Mouse (Mus musculus): ENCODE measurements around the gene Chst11. TPM values are rescaled to one million over a fixed set of nuclear protein-coding genes. Genes with fewer than 3 reads are reported as not detected.

Chst11 gene
- polyA plus RNA-seq, 1 experiment from 2014 or later = 4.4 TPM

- Histone ChIP-seq H3K36me3 (ENCODE audit: control insufficient read depth, insufficient read depth, low read length) (no peaks in the 10 kb centered on the region), H3K9me3 (ENCODE audit: control insufficient read depth, low read length) (no peaks in the 10 kb centered on the region), H3K27me3 (replicated peaks; ENCODE audit: control insufficient read depth, insufficient read depth, low read length) (peaks cover 10% of the 10 kb centered on the region), H3K27ac (replicated peaks; ENCODE audit: low read depth, low read length) (peak overlapping the region; percentile 88), H3K4me3 (ENCODE audit: low read depth, low read length) (peak overlapping the region; percentile 84), H3K9ac (ENCODE audit: low read depth, low read length) (peak overlapping the region; percentile 79), H3K4me2 (ENCODE audit: low read depth, low read length) (peak overlapping the region; percentile 91), H3K4me1 (ENCODE audit: control insufficient read depth, insufficient read depth, low read length) (peaks cover 23% of the 10 kb centered on the region)
- ATAC-seq (ENCODE audit: low read depth) (no peak), DNase-seq (ENCODE audit: low spot score) (peak; percentile 74)
- under 1% methylated on average over 21 of the region's 32 CpGs for whole genome bisulfite sequencing
Measured at GRCm38 (mm10) chr10:82985700-82986131, 418 bp downstream of the Chst11 start.

GRCm38 (mm10) chr10:82986251-82986992, 1.1 kb downstream of the Chst11 start:
- H3K27me3 ChIP-seq (replicated peaks; ENCODE audit: control insufficient read depth, insufficient read depth, low read length) = peaks cover 10% of the 10 kb centered on the region
- H3K4me1 ChIP-seq (ENCODE audit: control insufficient read depth, insufficient read depth, low read length) = peaks cover 27% of the 10 kb centered on the region
- peak; percentile 45 for DNase-seq (ENCODE audit: low spot score)
- no peaks in the 10 kb centered on the region for H3K9me3 ChIP-seq (ENCODE audit: control insufficient read depth, low read length)
- peak overlapping the region; percentile 91 for H3K4me2 ChIP-seq (ENCODE audit: low read depth, low read length)
- no peak for ATAC-seq (ENCODE audit: low read depth)
- H3K36me3 ChIP-seq (ENCODE audit: control insufficient read depth, insufficient read depth, low read length) = no peaks in the 10 kb centered on the region
- H3K27ac ChIP-seq (replicated peaks; ENCODE audit: low read depth, low read length) = peak overlapping the region; percentile 88
- 2% methylated on average over 20 of the region's 21 CpGs for WGBS
- peak overlapping the region; percentile 84 for H3K4me3 ChIP-seq (ENCODE audit: low read depth, low read length)
- H3K9ac ChIP-seq (ENCODE audit: low read depth, low read length) = peak overlapping the region; percentile 79

DNA sequence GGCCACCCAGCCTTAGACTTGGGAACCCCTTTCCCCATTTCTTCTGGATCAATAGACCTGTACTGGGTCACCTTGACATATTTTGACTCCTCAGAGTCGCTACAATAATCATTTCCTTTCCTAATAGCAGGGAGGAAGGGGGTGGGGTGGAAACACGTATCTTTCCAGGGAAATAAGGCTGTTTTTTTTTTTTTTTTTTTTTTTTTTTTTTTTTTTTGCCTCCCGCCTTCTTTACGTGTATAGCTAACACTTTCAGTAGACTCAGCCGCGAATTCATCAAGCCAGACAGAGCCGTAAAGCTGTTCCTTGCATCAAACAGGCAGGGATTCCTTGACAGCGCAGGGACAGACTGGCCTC, 1.7 kb downstream of the Chst11 start:
- peaks cover 10% of the 10 kb centered on the region for H3K27me3 ChIP-seq (replicated peaks; ENCODE audit: control insufficient read depth, insufficient read depth, low read length)
- H3K9ac ChIP-seq (ENCODE audit: low read depth, low read length) = peak overlapping the region; percentile 79
- no peak for DNase-seq (ENCODE audit: low spot score)
- H3K4me3 ChIP-seq (ENCODE audit: low read depth, low read length) = peak overlapping the region; percentile 84
- peak overlapping the region; percentile 91 for H3K4me2 ChIP-seq (ENCODE audit: low read depth, low read length)
- H3K4me1 ChIP-seq (ENCODE audit: control insufficient read depth, insufficient read depth, low read length) = peaks cover 28% of the 10 kb centered on the region
- no peak overlapping the region; the same call in 1 of the 2 replicates for H3K27ac ChIP-seq (replicated peaks; ENCODE audit: low read depth, low read length)
- no peak for ATAC-seq (ENCODE audit: low read depth)
- 13% methylated on average over 8 of the region's 8 CpGs for WGBS
- H3K9me3 ChIP-seq (ENCODE audit: control insufficient read depth, low read length) = no peaks in the 10 kb centered on the region
- no peaks in the 10 kb centered on the region for H3K36me3 ChIP-seq (ENCODE audit: control insufficient read depth, insufficient read depth, low read length)

DNA sequence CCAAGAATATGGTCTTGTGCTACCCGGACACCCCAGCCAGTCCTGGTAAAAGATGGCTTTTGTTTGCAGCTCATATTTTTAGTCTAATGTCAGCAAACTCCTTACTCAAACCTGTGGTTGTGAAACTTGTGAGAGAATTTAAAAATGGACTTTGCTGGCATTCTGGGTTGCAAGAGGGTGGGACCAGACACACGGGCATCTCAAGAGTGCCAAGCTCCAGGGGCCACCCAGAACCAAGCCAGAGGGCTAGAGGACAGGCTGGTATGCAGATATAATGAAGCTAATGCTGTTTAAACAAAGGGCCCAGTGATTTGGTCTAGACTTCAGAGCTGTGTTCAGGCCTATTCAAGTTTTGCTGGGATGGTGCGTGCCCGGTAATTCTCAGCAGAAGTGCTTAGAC, 2.1 kb downstream of the Chst11 start:
- H3K9ac ChIP-seq (ENCODE audit: low read depth, low read length) = peak overlapping the region; percentile 79
- peak overlapping the region; percentile 84 for H3K4me3 ChIP-seq (ENCODE audit: low read depth, low read length)
- H3K36me3 ChIP-seq (ENCODE audit: control insufficient read depth, insufficient read depth, low read length) = no peaks in the 10 kb centered on the region
- H3K27ac ChIP-seq (replicated peaks; ENCODE audit: low read depth, low read length) = no peak overlapping the region; the same call in 1 of the 2 replicates
- no peaks in the 10 kb centered on the region for H3K9me3 ChIP-seq (ENCODE audit: control insufficient read depth, low read length)
- 41% methylated on average over 4 of the region's 4 CpGs for WGBS
- H3K27me3 ChIP-seq (replicated peaks; ENCODE audit: control insufficient read depth, insufficient read depth, low read length) = peaks cover 10% of the 10 kb centered on the region
- DNase-seq (ENCODE audit: low spot score) (peak; percentile 25), ATAC-seq (ENCODE audit: low read depth) (no peak)
- peak overlapping the region; percentile 91 for H3K4me2 ChIP-seq (ENCODE audit: low read depth, low read length)
- H3K4me1 ChIP-seq (ENCODE audit: control insufficient read depth, insufficient read depth, low read length) = peaks cover 33% of the 10 kb centered on the region

DNA sequence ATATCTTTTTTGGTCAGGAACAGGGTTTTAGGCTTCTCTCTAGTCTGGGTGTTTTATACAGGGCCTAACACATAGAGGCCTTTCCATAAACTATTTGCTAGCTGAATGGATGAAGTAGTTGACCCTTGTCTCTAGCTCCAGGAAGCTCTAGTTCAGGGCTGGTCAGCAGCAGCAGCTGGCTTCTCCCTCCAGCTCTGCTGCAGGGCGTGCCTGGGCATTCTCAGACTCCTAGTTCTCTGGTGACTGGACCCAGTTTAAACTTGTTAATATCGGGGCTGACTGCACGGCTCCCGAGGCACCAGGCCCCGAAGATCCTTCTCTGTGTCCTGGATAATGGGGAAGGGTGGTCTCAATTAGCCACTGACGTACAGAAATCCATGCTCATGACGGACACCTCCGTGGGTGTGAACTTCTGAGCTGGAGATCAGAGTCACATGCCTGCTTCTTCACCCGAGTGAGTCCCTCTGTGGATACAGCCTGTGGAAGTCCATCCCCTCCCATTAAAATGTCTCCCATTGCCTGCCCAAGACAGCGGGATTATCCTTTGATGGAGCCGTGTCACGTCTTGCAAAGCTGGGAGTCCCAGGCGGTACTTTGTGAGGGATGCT, 4.2 kb downstream of the Chst11 start:
- no peak for ATAC-seq (ENCODE audit: low read depth)
- Histone ChIP-seq H3K9ac (ENCODE audit: low read depth, low read length) (no peak overlapping the region), H3K4me1 (ENCODE audit: control insufficient read depth, insufficient read depth, low read length) (peaks cover 46% of the 10 kb centered on the region), H3K27me3 (replicated peaks; ENCODE audit: control insufficient read depth, insufficient read depth, low read length) (no peaks in the 10 kb centered on the region), H3K4me3 (ENCODE audit: low read depth, low read length) (no peak overlapping the region; the same call in 1 of the 2 replicates), H3K4me2 (ENCODE audit: low read depth, low read length) (peak overlapping the region; percentile 18; the same call in 1 of the 2 replicates), H3K36me3 (ENCODE audit: control insufficient read depth, insufficient read depth, low read length) (no peaks in the 10 kb centered on the region), H3K27ac (replicated peaks; ENCODE audit: low read depth, low read length) (no peak overlapping the region), H3K9me3 (ENCODE audit: control insufficient read depth, low read length) (no peaks in the 10 kb centered on the region)
- peak; percentile 33 for DNase-seq (ENCODE audit: low spot score)
- WGBS = 55% methylated on average over 13 of the region's 13 CpGs

GRCm38 (mm10) chr10:82990918-82991317, 5.6 kb downstream of the Chst11 start:
- H3K27ac ChIP-seq (replicated peaks; ENCODE audit: low read depth, low read length) = no peak overlapping the region
- H3K4me3 ChIP-seq (ENCODE audit: low read depth, low read length) = no peak overlapping the region
- 58% methylated on average over 7 of the region's 7 CpGs for WGBS
- no peaks in the 10 kb centered on the region for H3K36me3 ChIP-seq (ENCODE audit: control insufficient read depth, insufficient read depth, low read length)
- H3K4me2 ChIP-seq (ENCODE audit: low read depth, low read length) = peak overlapping the region; percentile 16; the same call in 1 of the 2 replicates
- peaks cover 46% of the 10 kb centered on the region for H3K4me1 ChIP-seq (ENCODE audit: control insufficient read depth, insufficient read depth, low read length)
- H3K27me3 ChIP-seq (replicated peaks; ENCODE audit: control insufficient read depth, insufficient read depth, low read length) = no peaks in the 10 kb centered on the region
- no peaks in the 10 kb centered on the region for H3K9me3 ChIP-seq (ENCODE audit: control insufficient read depth, low read length)
- DNase-seq (ENCODE audit: low spot score) (peak; percentile 71), ATAC-seq (ENCODE audit: low read depth) (no peak)
- no peak overlapping the region for H3K9ac ChIP-seq (ENCODE audit: low read depth, low read length)

GRCm38 (mm10) chr10:82991756-82992519, 6.6 kb downstream of the Chst11 start:
- ATAC-seq (ENCODE audit: low read depth) = no peak
- DNase-seq (ENCODE audit: low spot score) = no peak

GRCm38 (mm10) chr10:82994284-82994683, 9.0 kb downstream of the Chst11 start:
- Histone ChIP-seq H3K4me2 (ENCODE audit: low read depth, low read length) (no peak overlapping the region), H3K4me3 (ENCODE audit: low read depth, low read length) (no peak overlapping the region), H3K27me3 (replicated peaks; ENCODE audit: control insufficient read depth, insufficient read depth, low read length) (no peaks in the 10 kb centered on the region), H3K9me3 (ENCODE audit: control insufficient read depth, low read length) (no peaks in the 10 kb centered on the region), H3K9ac (ENCODE audit: low read depth, low read length) (no peak overlapping the region), H3K36me3 (ENCODE audit: control insufficient read depth, insufficient read depth, low read length) (no peaks in the 10 kb centered on the region), H3K4me1 (ENCODE audit: control insufficient read depth, insufficient read depth, low read length) (peaks cover 38% of the 10 kb centered on the region), H3K27ac (replicated peaks; ENCODE audit: low read depth, low read length) (no peak overlapping the region)
- WGBS = 95% methylated on average over 7 of the region's 7 CpGs
- ATAC-seq (ENCODE audit: low read depth) = no peak
- DNase-seq (ENCODE audit: low spot score) = no peak

More at GRCm38 (mm10) chr10:82991756-82992519, 6.6 kb downstream of the Chst11 start:
- WGBS = 51% methylated on average over 10 of the region's 10 CpGs
- Histone ChIP-seq H3K4me2 (ENCODE audit: low read depth, low read length) (no peak overlapping the region), H3K27me3 (replicated peaks; ENCODE audit: control insufficient read depth, insufficient read depth, low read length) (no peaks in the 10 kb centered on the region), H3K9me3 (ENCODE audit: control insufficient read depth, low read length) (no peaks in the 10 kb centered on the region), H3K9ac (ENCODE audit: low read depth, low read length) (no peak overlapping the region), H3K4me1 (ENCODE audit: control insufficient read depth, insufficient read depth, low read length) (peaks cover 40% of the 10 kb centered on the region), H3K36me3 (ENCODE audit: control insufficient read depth, insufficient read depth, low read length) (no peaks in the 10 kb centered on the region), H3K27ac (replicated peaks; ENCODE audit: low read depth, low read length) (no peak overlapping the region), H3K4me3 (ENCODE audit: low read depth, low read length) (no peak overlapping the region)
